Mouse (Mus musculus) right cerebral cortex, adult 2 months (tissue): ENCODE measurements around the gene Pcolce.

ENCODE experiments used
- DNase-seq, 2 experiments: peaks; one replicate each; pipeline ENCODE4 v3.0.0; 2021 to 2022; ENCODE audit warnings: low spot score in 2 of 2

The Pcolce gene

DNA sequence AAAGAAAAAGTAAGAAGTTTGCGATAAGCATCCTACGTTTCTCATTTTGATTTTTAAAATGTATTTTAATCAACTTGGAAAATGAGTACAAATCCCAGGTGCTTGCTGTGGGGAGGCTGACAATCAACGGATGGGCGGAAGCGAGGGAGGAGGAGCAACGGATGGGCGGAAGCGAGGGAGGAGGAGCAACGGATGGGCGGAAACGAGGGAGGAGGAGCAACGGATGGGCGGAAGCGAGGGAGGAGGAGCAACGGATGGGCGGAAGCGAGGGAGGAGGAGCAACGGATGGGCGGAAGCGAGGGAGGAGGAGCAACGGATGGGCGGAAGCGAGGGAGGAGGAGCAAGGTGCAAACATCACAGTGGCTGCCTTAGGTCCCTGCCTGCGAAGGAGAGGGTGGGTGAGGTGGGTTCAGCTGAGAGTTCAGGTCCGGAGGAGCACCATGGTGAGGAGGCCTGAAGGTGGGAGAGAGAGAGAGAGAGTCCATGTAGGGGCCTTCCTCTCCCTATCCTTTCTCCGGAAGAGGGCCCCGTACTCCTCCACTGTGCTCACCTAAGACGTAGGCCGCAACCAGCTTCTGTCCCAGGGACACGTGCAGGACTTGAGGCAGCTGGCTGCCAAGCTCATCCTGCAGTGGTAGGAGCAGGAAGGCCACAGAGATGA, 16.9 kb downstream of the Pcolce start:
- DNase-seq = no peak

DNA sequence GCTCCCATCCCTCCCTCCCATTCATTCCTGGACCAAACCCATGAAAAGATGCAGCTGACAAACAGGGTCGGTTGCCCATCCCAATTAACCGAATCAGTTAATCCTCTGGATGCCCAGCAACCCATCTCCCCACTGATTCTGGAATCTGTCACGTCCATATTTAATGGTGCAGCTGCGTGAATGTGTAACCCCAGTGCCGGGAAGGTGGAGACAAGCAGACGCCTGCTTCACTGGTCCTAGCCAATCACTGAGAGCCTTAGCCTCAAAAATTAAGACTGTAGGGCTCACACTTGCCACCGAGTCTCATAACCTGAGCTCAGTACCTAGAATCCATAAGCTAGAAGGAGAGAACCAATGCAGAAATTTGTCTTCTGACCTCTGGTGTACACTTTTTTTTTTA, 17.7 kb downstream of the Pcolce start:
- DNase-seq = no peak

DNA sequence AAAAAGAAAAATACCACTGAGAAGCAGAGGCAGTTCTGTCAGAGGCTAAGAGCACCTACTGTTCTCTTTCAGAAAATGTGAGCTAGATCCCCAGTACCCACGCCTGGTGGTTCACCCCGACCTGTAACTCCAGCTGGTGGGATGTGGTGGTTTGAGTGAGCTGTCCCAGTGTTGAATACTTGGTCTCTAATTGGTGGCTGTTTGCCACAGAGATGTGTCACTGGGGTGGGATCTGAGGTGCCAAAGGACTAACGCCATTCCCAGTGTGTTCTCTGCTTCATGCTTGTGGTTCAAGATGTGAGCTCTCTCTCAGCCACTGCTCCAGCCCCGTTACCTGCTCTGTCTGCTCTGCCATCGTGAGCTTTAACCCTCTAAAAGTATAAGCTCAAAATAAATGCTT, 23.1 kb downstream of the Pcolce start:
- no peak for DNase-seq

DNA sequence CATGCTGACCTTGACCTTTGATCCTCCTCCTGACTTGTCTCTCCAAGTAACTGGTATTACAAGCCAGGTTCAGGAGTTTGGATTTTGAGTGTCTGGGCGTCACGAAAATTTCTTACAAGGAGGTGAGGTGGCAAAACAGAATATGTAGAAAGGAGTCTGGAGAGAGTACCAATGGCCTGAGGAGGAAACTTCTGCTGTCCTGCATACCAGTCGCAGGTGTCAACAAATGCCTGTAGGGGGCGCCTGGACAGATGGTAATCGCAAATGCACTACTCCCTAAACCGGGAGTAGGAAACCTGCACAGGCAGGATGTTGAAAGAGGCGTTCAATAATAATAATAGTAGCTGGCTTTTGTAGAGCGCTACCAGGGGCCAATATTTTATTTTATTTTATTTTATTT, 28.6 kb downstream of the Pcolce start:
- DNase-seq = peak; percentile 62 to 79

DNA sequence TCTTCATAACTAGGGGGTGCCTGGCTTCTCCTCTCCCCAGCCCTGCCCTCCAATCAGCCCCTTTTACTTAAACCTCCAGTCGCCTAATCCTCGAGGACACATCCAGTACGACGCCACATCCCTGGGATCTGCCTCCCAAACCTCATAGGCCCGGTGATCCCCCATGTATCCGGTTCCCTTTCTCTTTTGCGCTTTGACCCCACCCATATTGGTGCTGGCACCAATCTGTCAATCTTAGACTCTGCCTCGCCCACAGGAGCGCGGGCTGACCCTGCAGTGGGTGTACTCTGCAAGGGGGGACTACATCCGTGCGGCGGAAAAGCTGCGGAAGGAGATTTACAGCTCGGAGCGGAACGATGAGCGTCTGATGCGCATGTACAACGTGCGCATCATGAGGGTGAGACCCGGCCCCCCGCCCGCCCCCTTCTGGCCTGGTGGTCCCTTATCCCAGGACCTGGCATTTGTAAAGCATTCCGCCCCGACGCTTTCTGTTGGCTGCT, 29.9 kb downstream of the Pcolce start:
- peak in 1 of 2 experiments; percentile 55 for DNase-seq

DNA sequence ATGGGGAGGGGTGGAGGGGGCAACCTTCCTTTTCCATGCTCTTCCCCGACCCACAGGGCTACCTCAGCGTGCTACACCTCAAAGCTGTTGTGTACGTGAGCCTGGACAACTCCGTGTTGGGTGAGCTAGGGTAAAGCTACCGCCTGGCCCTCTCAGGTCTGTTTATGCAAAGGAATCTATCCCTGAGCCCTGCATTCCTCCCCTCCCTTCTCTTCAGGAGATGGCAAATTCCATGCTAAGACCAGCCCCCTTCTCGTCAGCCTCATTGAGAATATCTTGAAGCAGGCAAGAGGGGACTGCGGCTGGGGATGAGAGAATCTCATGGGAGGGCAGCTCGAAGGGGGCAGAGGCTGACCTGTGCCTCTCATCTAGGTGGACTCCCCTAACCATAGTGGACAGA, 30.9 kb downstream of the Pcolce start:
- no peak for DNase-seq

DNA sequence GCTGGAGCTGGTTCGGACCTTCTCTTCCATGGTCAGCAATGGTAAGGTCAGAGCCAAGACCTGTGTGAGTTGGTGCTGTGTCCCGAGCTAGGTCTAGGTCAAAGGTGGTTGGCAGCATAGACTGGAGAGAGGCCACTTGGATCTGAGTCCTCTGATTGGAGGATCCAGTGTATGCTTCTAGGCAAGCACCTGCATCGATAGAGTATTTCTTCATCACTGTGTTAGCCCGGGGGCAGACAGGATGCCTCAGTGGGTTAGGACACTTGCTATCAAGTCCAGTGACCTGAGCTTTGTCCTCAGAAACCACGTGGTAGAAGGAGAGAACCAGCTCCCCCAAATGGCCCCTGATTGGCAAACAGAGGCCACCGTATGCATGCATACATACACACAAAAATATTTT, 33.3 kb downstream of the Pcolce start:
- DNase-seq = no peak

DNA sequence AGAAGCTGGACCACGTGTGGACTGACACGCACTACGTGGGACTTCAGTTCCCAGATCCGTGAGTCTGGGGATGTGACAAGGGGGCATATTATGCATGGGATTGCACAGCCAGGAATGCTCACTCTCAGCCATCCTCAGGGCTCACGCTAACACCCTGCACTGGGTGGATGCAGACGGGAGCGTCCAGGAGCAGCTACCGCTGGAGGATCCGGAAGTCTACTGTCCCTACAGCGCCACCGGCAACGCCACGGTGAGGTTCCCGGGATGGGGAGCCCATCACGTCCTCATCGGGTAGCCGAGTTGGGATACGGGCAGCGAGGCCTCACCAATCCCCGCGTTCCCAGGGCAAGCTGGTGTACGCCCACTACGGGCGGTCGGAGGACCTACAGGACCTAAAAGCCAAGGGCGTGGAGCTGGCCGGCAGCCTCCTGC, 39.1 kb downstream of the Pcolce start:
- DNase-seq = peak; percentile 50 to 55

DNA sequence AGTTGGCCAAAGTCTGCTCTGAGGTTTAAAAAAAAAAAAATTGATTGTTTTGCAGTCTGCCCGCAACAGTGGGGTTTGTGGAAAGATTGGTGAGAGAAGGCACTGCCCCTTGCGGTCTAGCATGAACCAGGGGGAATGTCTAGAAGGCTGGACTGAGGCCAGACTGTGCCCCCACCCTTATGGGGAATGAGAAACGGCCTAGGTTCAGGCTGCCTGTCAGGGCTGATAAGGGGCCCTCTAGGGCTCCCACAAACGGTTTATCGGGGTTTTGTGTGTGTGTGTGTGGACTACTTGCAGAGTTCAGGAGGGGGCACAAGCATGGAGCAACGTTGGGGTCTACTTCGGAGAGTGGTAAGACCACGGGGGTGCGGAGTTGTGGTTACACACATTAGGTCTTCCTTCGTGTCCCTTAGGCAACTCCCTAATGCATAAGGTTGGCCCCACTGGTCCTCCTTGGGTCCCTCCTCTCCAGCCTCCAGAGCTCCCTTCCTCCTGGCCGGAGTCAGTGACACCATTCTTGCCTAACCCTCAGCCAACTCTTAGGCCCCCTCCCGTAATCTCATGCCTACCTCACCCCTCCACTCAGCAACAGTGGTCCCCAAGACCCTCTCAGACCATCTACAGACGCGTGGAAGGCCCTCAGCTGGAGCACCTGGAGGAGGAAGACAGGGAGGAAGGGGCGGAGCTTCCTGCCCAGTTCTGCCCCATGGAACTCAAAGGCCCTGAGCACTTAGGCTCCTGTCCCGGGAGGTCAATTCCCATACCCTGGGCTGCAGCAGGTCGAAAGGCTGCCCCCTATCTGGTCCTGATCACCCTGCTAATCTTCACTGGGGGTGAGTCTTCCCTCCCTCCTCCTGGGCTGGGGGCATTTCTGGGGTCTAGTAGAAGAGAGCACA, 42.6 kb downstream of the Pcolce start:
- no peak for DNase-seq

DNA sequence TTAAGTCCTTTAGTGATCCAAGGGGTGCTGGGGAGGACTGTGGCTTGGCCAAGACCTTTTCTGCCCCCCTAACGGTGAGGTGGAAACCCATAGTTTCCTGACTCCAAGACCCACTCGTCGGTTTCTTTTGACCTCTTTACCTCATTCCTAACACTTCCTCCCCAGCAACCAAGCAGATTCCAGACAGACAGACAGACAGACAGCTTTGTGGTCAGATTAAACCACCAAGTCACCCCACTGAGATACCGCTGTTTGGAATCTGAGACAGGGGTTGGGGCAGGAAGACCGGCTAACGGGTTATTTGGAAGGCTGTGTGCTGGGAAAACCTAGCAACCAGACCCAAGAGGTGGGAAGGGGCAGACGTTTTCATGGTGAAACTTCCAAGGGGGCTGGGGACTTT, 43.4 kb downstream of the Pcolce start:
- DNase-seq = no peak

DNA sequence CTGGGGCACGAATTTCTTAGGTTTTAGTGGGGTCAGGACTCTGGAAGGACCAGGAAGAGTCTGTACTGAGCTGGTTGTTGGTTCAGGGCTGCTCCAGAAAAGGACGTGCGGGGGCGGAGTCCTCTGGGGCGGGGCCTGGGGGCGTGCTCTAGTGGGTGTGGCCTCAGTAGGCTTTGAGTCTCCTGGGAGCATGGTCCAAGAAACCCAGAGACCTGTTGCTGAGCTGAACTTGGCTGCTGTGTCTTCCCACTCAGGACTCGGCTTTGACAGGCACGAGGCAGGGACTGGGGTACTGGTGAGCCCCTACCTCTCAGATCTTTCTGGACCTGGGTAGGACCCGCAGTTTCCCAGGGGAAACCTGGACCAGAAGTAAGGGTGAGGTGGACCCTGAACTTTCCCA, 43.9 kb downstream of the Pcolce start, which contains the start of gene Tfr2:
Gene Tfr2, plus strand, starts transcription at position 176 of the 400 bp plus-strand sequence.
- no peak for DNase-seq

DNA sequence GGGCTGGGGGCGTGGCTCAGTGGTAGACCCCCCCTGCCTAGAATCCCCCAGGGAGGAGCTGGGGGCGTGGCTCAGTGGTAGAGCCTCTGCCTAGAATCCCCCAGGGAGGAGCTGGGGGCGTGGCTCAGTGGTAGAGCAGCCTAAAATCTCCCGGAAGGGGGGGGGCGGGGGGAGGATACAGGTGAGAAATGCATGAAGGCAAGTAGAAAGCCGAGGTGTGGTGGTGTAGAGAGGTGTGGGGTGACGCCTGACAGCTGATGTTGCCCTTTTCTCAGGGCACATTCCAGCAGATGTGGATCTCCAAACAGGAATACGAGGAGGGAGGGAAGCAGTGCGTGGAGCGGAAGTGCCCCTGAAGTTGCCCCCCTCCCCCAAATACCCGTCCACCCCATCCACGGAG, 44.6 kb downstream of the Pcolce start:
- no peak for DNase-seq

DNA sequence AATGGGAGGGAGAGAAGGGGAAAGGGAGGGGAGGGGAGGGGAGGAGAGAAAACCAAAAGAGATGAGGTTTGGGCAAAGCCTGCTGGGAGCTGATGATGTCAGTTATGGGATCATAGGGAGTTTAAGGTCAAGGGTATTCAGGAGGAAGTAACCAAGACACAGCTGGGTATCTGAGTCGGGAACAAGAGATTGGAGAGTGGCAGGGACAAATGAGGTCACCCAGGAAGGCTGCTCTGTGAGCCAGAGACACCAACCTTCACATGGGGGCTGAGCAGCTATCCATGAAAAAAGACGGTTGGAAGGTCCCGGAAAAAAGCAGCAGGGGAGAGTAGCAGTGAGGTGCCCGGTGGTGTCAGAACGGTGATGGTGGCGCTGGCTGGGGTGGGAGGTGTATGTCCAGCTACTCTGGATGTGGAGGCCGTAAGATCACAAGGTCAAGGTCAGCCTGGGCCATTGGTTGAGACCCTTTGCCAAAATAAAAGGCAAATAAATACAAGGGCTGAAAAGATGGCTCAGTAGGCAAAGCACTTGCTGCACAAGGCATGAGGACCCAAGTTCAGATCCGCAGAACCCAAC, 45.3 kb downstream of the Pcolce start:
- DNase-seq = no peak

DNA sequence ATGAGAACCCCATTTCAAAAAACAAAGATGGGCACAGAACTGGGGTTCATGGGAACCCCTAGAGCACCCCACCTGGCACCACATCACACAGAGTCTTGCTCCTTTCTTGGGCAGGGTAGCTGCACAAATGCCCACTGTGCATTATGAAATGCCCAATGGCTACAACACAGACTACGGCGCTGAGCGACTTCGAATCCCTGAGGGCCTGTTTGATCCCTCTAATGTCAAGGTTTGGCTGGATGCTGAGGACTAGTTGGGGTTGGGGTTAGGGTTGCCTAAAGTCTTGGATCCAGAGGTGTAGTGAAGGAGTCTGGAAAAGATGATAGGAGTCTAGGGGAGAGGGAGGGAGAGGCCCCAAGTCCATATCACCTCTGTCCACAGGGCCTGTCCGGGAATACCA, 47.2 kb downstream of the Pcolce start:
- DNase-seq = no peak

DNA sequence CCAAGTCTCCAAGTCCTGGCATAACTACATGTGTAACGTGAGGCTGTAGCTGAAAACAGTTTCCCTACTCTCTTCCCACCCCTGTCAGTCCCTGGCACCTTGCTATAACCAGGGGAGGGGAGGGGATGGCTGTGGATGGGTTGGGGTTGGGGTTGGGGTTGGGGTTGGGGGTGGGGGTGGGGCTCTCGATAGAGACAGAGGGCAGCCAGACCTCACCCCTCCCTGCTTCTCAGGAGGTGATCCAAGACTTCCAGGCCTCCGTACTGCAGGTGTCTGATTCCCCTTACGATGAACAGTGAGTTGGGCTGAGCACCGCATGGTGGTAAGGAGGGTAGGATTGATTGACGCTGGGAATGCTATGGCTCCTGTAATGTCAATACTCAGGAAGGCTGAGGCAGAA, 47.8 kb downstream of the Pcolce start:
- DNase-seq = no peak

DNA sequence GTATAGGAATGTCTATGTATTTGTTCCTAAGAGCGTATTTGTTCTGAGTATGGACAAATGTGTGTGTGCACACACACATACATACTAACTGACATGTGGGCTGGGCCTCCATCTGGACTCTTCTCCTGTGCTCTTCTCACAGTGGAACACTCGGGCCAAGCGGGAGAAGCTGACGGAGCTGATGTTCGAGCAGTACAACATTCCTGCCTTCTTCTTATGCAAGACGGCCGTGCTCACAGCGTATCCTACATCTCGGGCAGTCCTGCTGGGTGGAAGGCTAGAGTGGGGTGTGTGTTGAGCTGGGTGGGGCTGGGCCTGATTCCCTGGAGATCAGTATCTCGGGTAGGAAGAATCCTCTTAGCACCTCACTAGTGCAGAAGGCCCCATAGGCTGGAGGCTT, 50.6 kb downstream of the Pcolce start:
- DNase-seq = peak; percentile 41 to 47

DNA sequence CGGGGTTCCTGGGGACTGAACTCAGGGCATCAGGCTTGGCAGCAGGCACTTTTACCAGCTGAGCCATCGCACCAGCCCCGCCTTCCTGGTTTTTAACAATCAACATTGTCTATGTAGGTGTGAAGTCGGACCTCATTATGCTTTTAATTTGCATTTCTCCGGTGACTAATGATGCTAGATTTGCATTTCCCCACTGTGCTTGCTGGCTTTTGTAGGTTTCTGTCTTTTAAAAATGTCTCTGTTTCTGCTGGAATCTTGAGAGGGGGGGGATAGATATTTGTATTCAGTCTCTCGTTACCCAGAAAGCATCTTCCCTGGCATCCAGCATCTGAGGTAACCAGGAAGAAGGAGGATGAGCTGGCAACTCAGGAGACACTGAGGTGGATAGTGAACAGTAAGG, 52.0 kb downstream of the Pcolce start:
- DNase-seq = peak in 1 of 2 experiments; percentile 27
